25 mouse cellular contexts compared by ENCODE assay signal in the genomic region with DNA sequence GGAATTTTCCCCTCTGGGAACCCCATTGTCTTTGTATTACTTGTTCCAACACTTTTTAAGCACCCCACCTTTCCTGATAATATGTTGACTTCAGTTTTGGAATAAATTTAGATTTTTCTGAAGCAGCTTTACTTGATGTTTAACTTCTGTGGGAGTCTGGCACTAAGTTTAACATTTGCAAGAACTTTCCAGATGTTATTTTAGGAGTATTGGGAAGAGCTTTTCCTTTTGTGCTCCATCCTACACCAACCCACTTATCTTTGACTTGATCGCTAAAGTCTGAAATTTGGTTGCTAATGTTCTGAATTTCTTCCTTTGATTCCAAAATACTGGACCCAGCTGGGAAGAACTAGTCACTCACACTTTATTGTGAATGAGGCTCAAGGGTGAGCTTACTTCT.
"Had no signal": no experiment of that assay in that cellular context is flagged by ENCODE, and none has a peak within 500 bp of the region (broad histone marks: within the 10 kb centered on the region; RNA-seq: fewer than 3 reads in every experiment).

No protein-coding gene starts in this region.

- H3K4me2 ChIP-seq: heart, embryonic 11.5 days; heart, embryonic 13.5 days; heart, embryonic 15.5 days; hindbrain, embryonic 13.5 days; intestine, embryonic 15.5 days; limb, embryonic 12.5 days; liver, embryonic 11.5 days; liver, embryonic 13.5 days had no signal

- H3K9ac ChIP-seq: heart, embryonic 13.5 days; heart, embryonic 15.5 days; hindbrain, embryonic 13.5 days; intestine, embryonic 15.5 days; limb, embryonic 12.5 days; liver, embryonic 13.5 days had no signal

- H3K36me3 ChIP-seq: heart, embryonic 13.5 days; heart, embryonic 15.5 days; hindbrain, embryonic 13.5 days; intestine, embryonic 15.5 days; limb, embryonic 10.5 days; limb, embryonic 12.5 days; liver, embryonic 13.5 days had no signal

- H3K4me1 ChIP-seq: heart, embryonic 13.5 days; heart, embryonic 15.5 days; hindbrain, embryonic 13.5 days; intestine, embryonic 15.5 days; limb, embryonic 10.5 days; limb, embryonic 12.5 days; liver, embryonic 13.5 days had no signal

- H3K4me3 ChIP-seq: heart, adult 2 months; heart, embryonic 13.5 days; heart, embryonic 15.5 days; hindbrain, embryonic 13.5 days; intestine, embryonic 15.5 days; layer of hippocampus, adult 2 months; limb, embryonic 10.5 days; limb, embryonic 12.5 days; liver, embryonic 13.5 days had no signal

- DNase-seq: gastrocnemius, postnatal 14 days; gastrocnemius, postnatal 36 days; heart, adult 11 months; heart, adult 2 months; heart, postnatal 14 days; heart, postnatal 36 days; kidney, adult 18-20 months; kidney, adult 8-10 months; kidney, postnatal 10 days; kidney, postnatal 25 days; kidney, postnatal 4 days; liver; liver, embryonic 13.5 days had no signal

- ATAC-seq: hindbrain, embryonic 16.5 days; inflammation-experienced regulatory T-cells, adult 6 months; intestine, embryonic 15.5 days; intestine, postnatal 0 days had no signal

- H3K27ac ChIP-seq: heart, adult 2 months; heart, embryonic 13.5 days; heart, embryonic 15.5 days; hindbrain, embryonic 13.5 days; intestine, embryonic 15.5 days; layer of hippocampus, adult 2 months; limb, embryonic 10.5 days; limb, embryonic 12.5 days; liver, embryonic 13.5 days had no signal

- H3K9me3 ChIP-seq: heart, embryonic 15.5 days; intestine, embryonic 15.5 days; limb, embryonic 10.5 days; liver, embryonic 13.5 days had no signal

- H3K27me3 ChIP-seq: heart, embryonic 13.5 days; heart, embryonic 15.5 days; hindbrain, embryonic 13.5 days; intestine, embryonic 15.5 days; limb, embryonic 12.5 days; liver, embryonic 13.5 days had no signal
